Mouse (Mus musculus) G1E (cell line): ENCODE measurements around the gene Patz1.

ENCODE experiments used
- CTCF ChIP-seq: IDR thresholded peaks from 2 replicates; pipeline ENCODE4 v1.5.1; 2012; ENCODE audit warnings: low read depth, low read length, inconsistent platforms, mixed read lengths
- GATA1 ChIP-seq: IDR thresholded peaks from 2 replicates; pipeline ENCODE4 v1.6.1; 2012; ENCODE audit warnings: borderline replicate concordance, low read length, inconsistent platforms, mixed read lengths
- GATA2 ChIP-seq: IDR thresholded peaks from 2 replicates; pipeline ENCODE4 v1.6.1; 2012; ENCODE audit warnings: low read depth, low read length, inconsistent platforms, borderline replicate concordance
- POLR2AphosphoS5 ChIP-seq: IDR thresholded peaks from 2 replicates; pipeline ENCODE4 v1.6.1; 2012; ENCODE audit warnings: low read depth, low read length, inconsistent platforms; ENCODE audit not compliant: insufficient replicate concordance
- TAL1 ChIP-seq: conservative IDR thresholded peaks from 2 replicates; pipeline ENCODE4 v1.6.1; 2012; ENCODE audit warnings: low read depth, low read length, inconsistent platforms, mixed read lengths

GRCm38 (mm10) chr11:3346351-3346750, 57.7 kb downstream of the Patz1 start:
- no peak for TF ChIP-seq CTCF
- TF ChIP-seq GATA1: no peak
- no peak for TF ChIP-seq TAL1
- TF ChIP-seq POLR2AphosphoS5: no peak
- TF ChIP-seq GATA2: no peak
